Mouse (Mus musculus): ENCODE data around the gene Dnajc28.

DNA sequence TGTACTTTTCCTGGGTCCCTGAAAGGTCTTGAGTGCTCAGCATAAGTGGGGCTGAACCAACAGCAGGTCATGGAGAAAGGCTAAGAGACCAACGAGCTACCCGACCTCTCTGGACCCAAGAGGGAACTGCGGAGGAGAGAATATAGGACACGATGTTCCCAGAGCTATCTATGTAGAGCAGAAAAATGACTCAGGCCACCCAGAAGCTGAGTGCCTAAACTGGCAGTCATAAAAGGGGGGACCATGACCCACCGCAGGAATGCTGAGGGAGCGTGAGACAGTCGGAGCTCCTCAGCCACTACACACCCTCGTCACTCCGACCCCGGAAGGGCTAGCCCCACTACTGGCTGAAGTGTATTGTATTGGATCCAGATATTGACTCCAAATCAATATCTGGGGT lies 49.9 kb downstream of the Dnajc28 start:
- TF ChIP-seq CTCF (IDR thresholded peaks at IDR 0.05; ENCODE audit: low read depth) (no peak), EP300 (IDR thresholded peaks at IDR 0.05; ENCODE audit: low read depth) (no peak)
